Comparison of ENCODE assay signal across 18 mouse cellular contexts in genomic region chr7:130472683-130473082, GRCm38 (mm10). TPM values are rescaled to one million over a fixed set of nuclear protein-coding genes. Genes with fewer than 3 reads are reported as not detected.
A peak's percentile ranks its signal among the peaks of the same experiment; 100 is the strongest.
DNase-seq lines count a peak whose midpoint lies in the region; ATAC-seq lines count a peak whose summit lies in the region.
"Had no signal": no experiment of that assay in that cellular context is flagged by ENCODE, and none has a peak within 500 bp of the region (broad histone marks: within the 10 kb centered on the region; RNA-seq: fewer than 3 reads in every experiment).

No protein-coding gene starts in this region.

- DNase-seq in hindbrain, embryonic 10.5 days (ENCODE audit: low spot score) = peak; percentile 21
- no peak for DNase-seq in hindbrain, embryonic 14.5 days (ENCODE audit: low spot score)
- DNase-seq in embryo, embryonic 9.5 days (ENCODE audit: extremely low spot score) = peak; percentile 50
- DNase-seq in cerebellum, postnatal 25 days = no peak
- DNase-seq in gastrocnemius, postnatal 36 days = no peak
- DNase-seq: adrenal gland, postnatal 36 days; cerebellum, adult 8-10 months; heart, postnatal 4 days; lung, embryonic 14.5 days; lung, postnatal 4 days; right cerebral cortex, adult 18-20 months; thymus, adult 2 months had no signal

- no peak for ATAC-seq in hindbrain, embryonic 14.5 days (ENCODE audit: low FRiP score)
- ATAC-seq in neural tube, embryonic 12.5 days (ENCODE audit: low FRiP score, low read depth) = 0 out of 2 replicates have a peak, but pooled peaks have one; percentile 37
- ATAC-seq in neural tube, embryonic 15.5 days (ENCODE audit: low FRiP score) = no peak
- ATAC-seq: intestine, embryonic 16.5 days; liver, embryonic 12.5 days had no signal

- H3K4me2 ChIP-seq in hindbrain, embryonic 14.5 days (replicated peaks) = no peak overlapping the region
- no peak overlapping the region for H3K4me2 ChIP-seq in neural tube, embryonic 12.5 days (replicated peaks)
- H3K4me2 ChIP-seq in neural tube, embryonic 15.5 days = no peak overlapping the region
- H3K4me2 ChIP-seq: liver, embryonic 12.5 days; lung, embryonic 14.5 days had no signal

- H3K36me3 ChIP-seq in hindbrain, embryonic 10.5 days = no peaks in the 10 kb centered on the region
- peaks cover 3% of the 10 kb centered on the region; the same call in 1 of the 2 replicates for H3K36me3 ChIP-seq in hindbrain, embryonic 14.5 days (replicated peaks; ENCODE audit: control insufficient read depth, insufficient read depth)
- H3K36me3 ChIP-seq in neural tube, embryonic 12.5 days = no peaks in the 10 kb centered on the region
- H3K36me3 ChIP-seq in neural tube, embryonic 15.5 days = no peaks in the 10 kb centered on the region
- H3K36me3 ChIP-seq: limb, embryonic 10.5 days had no signal

- H3K9ac ChIP-seq in hindbrain, embryonic 14.5 days = no peak overlapping the region
- H3K9ac ChIP-seq in neural tube, embryonic 12.5 days = no peak overlapping the region
- no peak overlapping the region for H3K9ac ChIP-seq in neural tube, embryonic 15.5 days (replicated peaks)
- H3K9ac ChIP-seq: liver, embryonic 12.5 days; lung, embryonic 14.5 days had no signal

- H3K27ac ChIP-seq in hindbrain, embryonic 10.5 days = peak overlapping the region; percentile 68; the same call in 1 of the 2 replicates
- no peak overlapping the region for H3K27ac ChIP-seq in hindbrain, embryonic 14.5 days
- no peak overlapping the region for H3K27ac ChIP-seq in neural tube, embryonic 12.5 days
- no peak overlapping the region for H3K27ac ChIP-seq in neural tube, embryonic 15.5 days (replicated peaks)
- H3K27ac ChIP-seq: left cerebral cortex, adult 2 months; limb, embryonic 10.5 days; liver, embryonic 12.5 days had no signal

- no peak overlapping the region for H3K4me3 ChIP-seq in hindbrain, embryonic 10.5 days
- no peak overlapping the region for H3K4me3 ChIP-seq in hindbrain, embryonic 14.5 days (replicated peaks; ENCODE audit: low read length)
- H3K4me3 ChIP-seq in neural tube, embryonic 12.5 days = no peak overlapping the region
- H3K4me3 ChIP-seq in neural tube, embryonic 15.5 days (replicated peaks) = no peak overlapping the region
- H3K4me3 ChIP-seq: left cerebral cortex, adult 2 months; limb, embryonic 10.5 days; liver, embryonic 12.5 days had no signal

- no peaks in the 10 kb centered on the region for H3K27me3 ChIP-seq in hindbrain, embryonic 10.5 days (ENCODE audit: insufficient read depth, poor library complexity, severe bottlenecking)
- no peaks in the 10 kb centered on the region for H3K27me3 ChIP-seq in hindbrain, embryonic 14.5 days (ENCODE audit: control insufficient read depth, insufficient read depth, low read length)
- H3K27me3 ChIP-seq in neural tube, embryonic 12.5 days (replicated peaks) = no peaks in the 10 kb centered on the region
- no peaks in the 10 kb centered on the region for H3K27me3 ChIP-seq in neural tube, embryonic 15.5 days (replicated peaks)
- H3K27me3 ChIP-seq: liver, embryonic 12.5 days had no signal

- no peaks in the 10 kb centered on the region for H3K9me3 ChIP-seq in hindbrain, embryonic 10.5 days
- H3K9me3 ChIP-seq in hindbrain, embryonic 14.5 days (ENCODE audit: control insufficient read depth, low read length) = no peaks in the 10 kb centered on the region
- H3K9me3 ChIP-seq in neural tube, embryonic 12.5 days = no peaks in the 10 kb centered on the region
- H3K9me3 ChIP-seq in neural tube, embryonic 15.5 days (replicated peaks) = no peaks in the 10 kb centered on the region
- H3K9me3 ChIP-seq: limb, embryonic 10.5 days; liver, embryonic 12.5 days had no signal

- WGBS in hindbrain, embryonic 10.5 days = 29% methylated on average over 6 of the region's 6 CpGs
- 14% methylated on average over 6 of the region's 6 CpGs for WGBS in hindbrain, embryonic 14.5 days
- WGBS in neural tube, embryonic 12.5 days = 12% methylated on average over 6 of the region's 6 CpGs
- 20% methylated on average over 6 of the region's 6 CpGs for WGBS in neural tube, embryonic 15.5 days

- intact Hi-C loops in gastrocnemius, postnatal 36 days (cut with DNase I) = loop anchor here (5.0 kb wide), 1 partner anchor 820 kb away; no protein-coding TSS in a partner anchor

- H3K4me1 ChIP-seq in hindbrain, embryonic 10.5 days (replicated peaks) = peaks cover 67% of the 10 kb centered on the region
- peaks cover 14% of the 10 kb centered on the region for H3K4me1 ChIP-seq in hindbrain, embryonic 14.5 days (replicated peaks; ENCODE audit: control insufficient read depth, insufficient read depth, low read length)
- peaks cover 32% of the 10 kb centered on the region for H3K4me1 ChIP-seq in neural tube, embryonic 12.5 days
- H3K4me1 ChIP-seq in neural tube, embryonic 15.5 days = peaks cover 16% of the 10 kb centered on the region
- H3K4me1 ChIP-seq: liver, embryonic 12.5 days had no signal

RNA-seq across cellular contexts. Expression of gene Ate1, which starts 47.5 kb away (rescaled TPM):
- polyA plus RNA-seq in hindbrain, embryonic 10.5 days (2016; fragmentation: Nextera tagmentation; extraction: Ambion mirVana) = 58.0 and 62.5 TPM in 2 replicates
- 104 and 108 TPM in 2 replicates for polyA plus RNA-seq in hindbrain, embryonic 14.5 days (2014; fragmentation: Nextera tagmentation; extraction: Ambion mirVana)
- 62.7 and 71.6 TPM in 2 replicates for polyA plus RNA-seq in neural tube, embryonic 12.5 days (2016; fragmentation: Nextera tagmentation; extraction: Ambion mirVana)
- 103 and 111 TPM in 2 replicates for polyA plus RNA-seq in neural tube, embryonic 15.5 days (2015; fragmentation: Nextera tagmentation; extraction: Ambion mirVana)
- total RNA-seq in gastrocnemius, postnatal 36 days (2021) = 10 to 100 TPM; 29.9 to 31.5 TPM

Comparison
In these comparisons a context has a peak if more than half of its experiments do, and no peak if none do; other contexts are left out.
1. DNase-seq: peak in hindbrain, embryonic 10.5 days (single experiment) and embryo, embryonic 9.5 days (single experiment); none in hindbrain, embryonic 14.5 days (single experiment), cerebellum, postnatal 25 days (0 of 2) and gastrocnemius, postnatal 36 days (0 of 2).